Mouse (Mus musculus): ENCODE data around the gene Lsg1. TPM values are rescaled to one million over a fixed set of nuclear protein-coding genes. Genes with fewer than 3 reads are reported as not detected.

Lsg1 gene
- polyA plus RNA-seq, 1 experiment from 2014 or later: 65.0 TPM

- no peak overlapping the region for H3K9ac ChIP-seq (replicated peaks; ENCODE audit: low read depth, low read length)
- H3K4me3 ChIP-seq (ENCODE audit: low read depth, low read length): no peak overlapping the region
- no peaks in the 10 kb centered on the region for H3K27me3 ChIP-seq (ENCODE audit: control insufficient read depth, insufficient read depth, low read length)
- H3K4me1 ChIP-seq (ENCODE audit: control insufficient read depth, insufficient read depth, low read length): peaks cover 7% of the 10 kb centered on the region; the same call in 1 of the 2 replicates
- no peaks in the 10 kb centered on the region for H3K9me3 ChIP-seq (ENCODE audit: control insufficient read depth, low read depth, low read length)
- no peak for ATAC-seq (ENCODE audit: insufficient number of reproducible peaks, insufficient read depth, low FRiP score, low read depth)
- no peaks in the 10 kb centered on the region; the same call in 1 of the 2 replicates for H3K36me3 ChIP-seq (ENCODE audit: control insufficient read depth, insufficient read depth, low read length)
- H3K4me2 ChIP-seq (replicated peaks; ENCODE audit: low read depth, low read length): no peak overlapping the region
- no peak overlapping the region for H3K27ac ChIP-seq (ENCODE audit: low read length)
- 63% methylated on average over 10 of the region's 10 CpGs for WGBS
These were observed 65.0 kb downstream of the Lsg1 start for GRCm38 (mm10) chr16:30522253-30522940.

- H3K27me3 ChIP-seq (ENCODE audit: control insufficient read depth, insufficient read depth, low read length): no peaks in the 10 kb centered on the region
- H3K4me1 ChIP-seq (ENCODE audit: control insufficient read depth, insufficient read depth, low read length): peaks cover 7% of the 10 kb centered on the region; the same call in 1 of the 2 replicates
- ATAC-seq (ENCODE audit: insufficient number of reproducible peaks, insufficient read depth, low FRiP score, low read depth): no peak
- no peaks in the 10 kb centered on the region; the same call in 1 of the 2 replicates for H3K36me3 ChIP-seq (ENCODE audit: control insufficient read depth, insufficient read depth, low read length)
- no peak overlapping the region for H3K4me2 ChIP-seq (replicated peaks; ENCODE audit: low read depth, low read length)
- 66% methylated on average over 3 of the region's 3 CpGs for WGBS
- no peak overlapping the region for H3K27ac ChIP-seq (ENCODE audit: low read length)
- H3K4me3 ChIP-seq (ENCODE audit: low read depth, low read length): no peak overlapping the region
- no peaks in the 10 kb centered on the region for H3K9me3 ChIP-seq (ENCODE audit: control insufficient read depth, low read depth, low read length)
- H3K9ac ChIP-seq (replicated peaks; ENCODE audit: low read depth, low read length): no peak overlapping the region
These were observed 66.2 kb downstream of the Lsg1 start for GRCm38 (mm10) chr16:30521147-30521546.

- peak overlapping the region; percentile 35 for H3K4me2 ChIP-seq (replicated peaks; ENCODE audit: low read depth, low read length)
- 18% methylated on average over 9 of the region's 9 CpGs for WGBS
- peak overlapping the region; percentile 19 for H3K4me3 ChIP-seq (ENCODE audit: low read depth, low read length)
- no peak overlapping the region; the same call in 1 of the 2 replicates for H3K27ac ChIP-seq (ENCODE audit: low read length)
- ATAC-seq (ENCODE audit: insufficient number of reproducible peaks, insufficient read depth, low FRiP score, low read depth): no peak
- no peak overlapping the region for H3K9ac ChIP-seq (replicated peaks; ENCODE audit: low read depth, low read length)
- no peaks in the 10 kb centered on the region; the same call in 1 of the 2 replicates for H3K36me3 ChIP-seq (ENCODE audit: control insufficient read depth, insufficient read depth, low read length)
- H3K9me3 ChIP-seq (ENCODE audit: control insufficient read depth, low read depth, low read length): no peaks in the 10 kb centered on the region
- H3K4me1 ChIP-seq (ENCODE audit: control insufficient read depth, insufficient read depth, low read length): peaks cover 7% of the 10 kb centered on the region; the same call in 1 of the 2 replicates
- H3K27me3 ChIP-seq (ENCODE audit: control insufficient read depth, insufficient read depth, low read length): no peaks in the 10 kb centered on the region
These were observed 67.0 kb downstream of the Lsg1 start for GRCm38 (mm10) chr16:30520361-30520823.

- Histone ChIP-seq H3K36me3 (ENCODE audit: control insufficient read depth, insufficient read depth, low read length) (no peaks in the 10 kb centered on the region), H3K27ac (ENCODE audit: low read length) (no peak overlapping the region), H3K9ac (replicated peaks; ENCODE audit: low read depth, low read length) (no peak overlapping the region), H3K4me3 (ENCODE audit: low read depth, low read length) (no peak overlapping the region), H3K4me1 (ENCODE audit: control insufficient read depth, insufficient read depth, low read length) (peaks cover 7% of the 10 kb centered on the region; the same call in 1 of the 2 replicates), H3K27me3 (ENCODE audit: control insufficient read depth, insufficient read depth, low read length) (no peaks in the 10 kb centered on the region), H3K4me2 (replicated peaks; ENCODE audit: low read depth, low read length) (no peak overlapping the region), H3K9me3 (ENCODE audit: control insufficient read depth, low read depth, low read length) (no peaks in the 10 kb centered on the region)
- WGBS: 62% methylated on average over 9 of the region's 9 CpGs
- no peak for ATAC-seq (ENCODE audit: insufficient number of reproducible peaks, insufficient read depth, low FRiP score, low read depth)
These were observed 68.8 kb downstream of the Lsg1 start for GRCm38 (mm10) chr16:30518635-30519034.

- H3K9me3 ChIP-seq (ENCODE audit: control insufficient read depth, low read depth, low read length): no peaks in the 10 kb centered on the region
- no peaks in the 10 kb centered on the region for H3K27me3 ChIP-seq (ENCODE audit: control insufficient read depth, insufficient read depth, low read length)
- WGBS: 30% methylated on average over 11 of the region's 11 CpGs
- no peak for ATAC-seq (ENCODE audit: insufficient number of reproducible peaks, insufficient read depth, low FRiP score, low read depth)
- H3K4me3 ChIP-seq (ENCODE audit: low read depth, low read length): no peak overlapping the region
- H3K4me2 ChIP-seq (replicated peaks; ENCODE audit: low read depth, low read length): peak overlapping the region; percentile 10; the same call in 1 of the 2 replicates
- no peaks in the 10 kb centered on the region for H3K36me3 ChIP-seq (ENCODE audit: control insufficient read depth, insufficient read depth, low read length)
- no peak overlapping the region for H3K9ac ChIP-seq (replicated peaks; ENCODE audit: low read depth, low read length)
- peaks cover 13% of the 10 kb centered on the region; the same call in 1 of the 2 replicates for H3K4me1 ChIP-seq (ENCODE audit: control insufficient read depth, insufficient read depth, low read length)
- H3K27ac ChIP-seq (ENCODE audit: low read length): no peak overlapping the region; the same call in 1 of the 2 replicates
These were observed 69.6 kb downstream of the Lsg1 start for GRCm38 (mm10) chr16:30517666-30518283.

GRCm38 (mm10) chr16:30516993-30517392, 70.4 kb downstream of the Lsg1 start:
- Histone ChIP-seq H3K9me3 (ENCODE audit: control insufficient read depth, low read depth, low read length) (no peaks in the 10 kb centered on the region), H3K36me3 (ENCODE audit: control insufficient read depth, insufficient read depth, low read length) (no peaks in the 10 kb centered on the region), H3K4me1 (ENCODE audit: control insufficient read depth, insufficient read depth, low read length) (peaks cover 21% of the 10 kb centered on the region; the same call in 1 of the 2 replicates), H3K27ac (ENCODE audit: low read length) (no peak overlapping the region), H3K27me3 (ENCODE audit: control insufficient read depth, insufficient read depth, low read length) (no peaks in the 10 kb centered on the region), H3K4me2 (replicated peaks; ENCODE audit: low read depth, low read length) (no peak overlapping the region), H3K9ac (replicated peaks; ENCODE audit: low read depth, low read length) (no peak overlapping the region), H3K4me3 (ENCODE audit: low read depth, low read length) (no peak overlapping the region)
- 91% methylated on average over 9 of the region's 9 CpGs for WGBS
- no peak for ATAC-seq (ENCODE audit: insufficient number of reproducible peaks, insufficient read depth, low FRiP score, low read depth)

GRCm38 (mm10) chr16:30515418-30515817, 72.0 kb downstream of the Lsg1 start:
- WGBS: 63% methylated on average over 12 of the region's 12 CpGs
- no peaks in the 10 kb centered on the region for H3K9me3 ChIP-seq (ENCODE audit: control insufficient read depth, low read depth, low read length)
- no peak overlapping the region for H3K4me2 ChIP-seq (replicated peaks; ENCODE audit: low read depth, low read length)
- H3K4me3 ChIP-seq (ENCODE audit: low read depth, low read length): no peak overlapping the region
- no peaks in the 10 kb centered on the region for H3K27me3 ChIP-seq (ENCODE audit: control insufficient read depth, insufficient read depth, low read length)
- no peak for ATAC-seq (ENCODE audit: insufficient number of reproducible peaks, insufficient read depth, low FRiP score, low read depth)
- H3K9ac ChIP-seq (replicated peaks; ENCODE audit: low read depth, low read length): no peak overlapping the region
- no peak overlapping the region for H3K27ac ChIP-seq (ENCODE audit: low read length)
- no peaks in the 10 kb centered on the region for H3K36me3 ChIP-seq (ENCODE audit: control insufficient read depth, insufficient read depth, low read length)
- H3K4me1 ChIP-seq (ENCODE audit: control insufficient read depth, insufficient read depth, low read length): peaks cover 30% of the 10 kb centered on the region

GRCm38 (mm10) chr16:30513050-30514024, 74.1 kb downstream of the Lsg1 start:
- Histone ChIP-seq H3K27ac (ENCODE audit: low read length) (peak overlapping the region; percentile 23; the same call in 1 of the 2 replicates), H3K9ac (replicated peaks; ENCODE audit: low read depth, low read length) (no peak overlapping the region; the same call in 1 of the 2 replicates), H3K27me3 (ENCODE audit: control insufficient read depth, insufficient read depth, low read length) (no peaks in the 10 kb centered on the region), H3K36me3 (ENCODE audit: control insufficient read depth, insufficient read depth, low read length) (no peaks in the 10 kb centered on the region), H3K4me2 (replicated peaks; ENCODE audit: low read depth, low read length) (no peak overlapping the region), H3K9me3 (ENCODE audit: control insufficient read depth, low read depth, low read length) (no peaks in the 10 kb centered on the region), H3K4me3 (ENCODE audit: low read depth, low read length) (no peak overlapping the region), H3K4me1 (ENCODE audit: control insufficient read depth, insufficient read depth, low read length) (peaks cover 30% of the 10 kb centered on the region)
- 60% methylated on average over 20 of the region's 20 CpGs for WGBS
- ATAC-seq (ENCODE audit: insufficient number of reproducible peaks, insufficient read depth, low FRiP score, low read depth): no peak
